Mouse (Mus musculus) cerebellum, adult 11-12 months (tissue): ENCODE data around the gene Proser2.
"Not testable (repeated sequence)": the region's sequence is repeated elsewhere in the genome, so short reads cannot be mapped to it uniquely, and the experiment has no call there.

ENCODE experiments used
- DNase-seq: peaks from one replicate; pipeline ENCODE4 v3.0.0; 2022

Proser2 gene

DNA sequence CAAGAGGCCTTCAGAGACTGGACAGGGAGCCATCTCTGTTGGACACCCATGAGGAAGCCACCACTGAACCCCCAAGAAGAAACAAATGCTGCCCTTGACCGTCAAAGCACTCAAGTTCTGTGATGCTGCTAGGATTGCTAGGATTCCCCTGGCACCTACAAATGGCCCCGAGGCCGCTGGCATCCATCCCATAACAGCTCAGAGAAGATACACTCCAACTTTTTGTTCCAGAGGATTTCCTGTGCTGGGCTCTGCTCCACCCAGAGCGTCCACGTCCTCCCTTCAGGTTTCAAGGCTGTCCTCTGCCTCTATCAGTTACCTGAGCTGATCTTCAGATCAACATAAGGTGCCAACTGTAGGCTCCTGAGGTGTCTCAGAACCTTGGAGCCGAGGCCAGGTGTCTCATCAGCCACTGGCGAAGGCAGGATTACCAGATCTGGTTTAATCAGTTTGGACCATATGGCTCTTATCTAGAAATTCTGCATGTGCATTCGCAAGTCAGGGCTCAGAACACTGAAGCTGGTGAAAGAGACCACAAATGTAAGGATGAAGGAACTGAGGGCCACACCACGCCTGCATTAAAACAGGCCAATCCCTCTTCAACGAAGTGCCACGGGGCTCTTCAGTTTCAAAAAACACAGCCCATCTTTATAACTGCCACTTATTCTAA lies 1.7 kb downstream of the Proser2 start:
- no peak for DNase-seq

DNA sequence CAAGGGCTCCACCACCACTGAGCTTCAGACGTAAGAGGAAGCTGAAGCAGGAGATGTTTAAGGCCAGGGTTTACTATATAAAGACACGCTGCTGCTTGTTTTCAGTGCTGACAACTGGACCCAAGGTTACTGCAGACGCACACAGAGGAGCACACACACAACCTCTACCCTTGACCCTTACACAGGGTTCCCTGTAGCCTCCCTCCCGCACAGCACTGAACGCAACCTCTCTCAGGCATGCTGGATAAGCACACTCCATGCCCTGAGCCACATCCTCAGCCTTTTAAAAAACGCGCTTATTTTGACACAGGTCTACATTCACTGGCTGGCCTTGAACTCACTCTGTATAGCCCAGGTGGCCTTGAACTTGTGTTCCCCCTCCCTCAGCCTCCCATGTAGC lies 7.0 kb downstream of the Proser2 start:
- no peak for DNase-seq

DNA sequence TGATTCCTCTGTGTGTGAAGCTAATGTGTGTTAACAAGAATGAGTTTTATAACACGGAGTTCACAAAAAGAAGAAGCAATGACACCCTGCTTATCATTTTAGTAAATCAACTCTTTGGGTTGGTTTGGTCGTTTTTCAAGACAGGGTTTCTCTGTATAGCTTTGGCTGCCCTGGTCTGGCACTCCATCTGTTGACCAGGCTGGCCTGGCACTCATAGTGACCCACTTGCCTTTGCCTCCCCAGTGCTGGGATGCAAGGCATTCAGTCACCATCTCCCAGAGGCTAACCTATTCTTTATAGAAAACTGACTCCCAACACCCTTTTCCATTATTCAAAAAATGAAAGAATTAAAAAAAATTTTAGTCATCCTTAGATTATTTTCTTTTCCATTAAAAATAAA lies 8.9 kb downstream of the Proser2 start:
- peak; percentile 81 for DNase-seq

DNA sequence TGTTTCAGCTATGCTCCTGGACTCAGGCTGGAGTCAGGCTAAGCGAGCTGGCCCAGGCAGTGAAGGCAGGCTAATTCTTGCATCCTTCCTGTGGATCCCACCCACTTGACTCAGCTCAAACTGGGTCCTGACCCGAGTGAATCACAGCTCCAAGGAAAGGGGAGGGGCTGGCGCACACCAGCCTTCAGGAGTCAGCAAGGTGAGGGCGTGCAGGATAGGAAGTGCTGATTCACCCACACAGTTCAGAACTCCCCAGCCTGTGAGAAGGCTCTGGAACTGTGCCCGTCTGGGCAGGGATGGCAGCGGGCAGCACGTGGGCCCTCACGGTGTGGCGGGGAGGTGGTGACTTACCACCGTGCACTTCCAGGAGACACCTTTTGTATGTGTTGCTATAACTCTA lies 11.8 kb downstream of the Proser2 start:
- DNase-seq = peak; percentile 51

DNA sequence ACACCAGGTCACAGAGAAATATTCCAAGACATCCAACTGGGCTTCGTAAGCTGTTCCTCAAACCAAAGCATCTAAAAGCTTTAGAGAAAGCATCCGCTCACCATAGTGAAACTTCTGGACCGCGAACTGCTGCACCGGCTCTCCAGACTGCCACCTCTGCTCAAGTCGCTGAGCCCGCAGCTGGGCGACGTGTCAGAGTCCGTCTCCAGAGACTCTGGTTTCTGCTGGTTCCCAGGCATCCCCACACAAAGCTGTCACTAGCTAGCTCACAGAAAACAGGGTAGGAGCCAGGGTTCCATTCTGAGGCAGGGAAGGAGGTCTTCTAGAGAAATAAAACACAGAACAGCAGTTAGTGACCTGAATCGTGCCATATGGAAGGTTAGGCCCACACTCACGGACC lies 16.2 kb downstream of the Proser2 start:
- no peak for DNase-seq

DNA sequence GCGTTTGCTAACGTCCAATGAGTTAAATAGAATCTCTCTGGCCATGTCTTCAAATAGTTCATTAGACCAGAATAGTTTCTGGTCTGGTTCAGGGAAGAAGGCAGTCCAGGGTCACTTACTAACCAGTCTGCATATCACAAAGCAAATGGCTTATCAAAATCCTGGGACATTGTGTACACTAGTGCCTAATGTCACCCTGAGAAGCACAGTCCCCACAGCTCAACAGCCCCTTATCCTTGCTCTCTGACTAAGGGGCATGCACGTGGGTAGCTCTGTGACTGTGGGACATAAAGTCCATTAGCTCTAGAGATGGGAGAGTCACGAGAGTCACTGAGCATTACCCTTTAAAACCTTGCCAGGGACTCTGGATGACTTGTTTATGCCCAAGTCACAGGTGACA lies 17.4 kb downstream of the Proser2 start:
- no peak for DNase-seq

DNA sequence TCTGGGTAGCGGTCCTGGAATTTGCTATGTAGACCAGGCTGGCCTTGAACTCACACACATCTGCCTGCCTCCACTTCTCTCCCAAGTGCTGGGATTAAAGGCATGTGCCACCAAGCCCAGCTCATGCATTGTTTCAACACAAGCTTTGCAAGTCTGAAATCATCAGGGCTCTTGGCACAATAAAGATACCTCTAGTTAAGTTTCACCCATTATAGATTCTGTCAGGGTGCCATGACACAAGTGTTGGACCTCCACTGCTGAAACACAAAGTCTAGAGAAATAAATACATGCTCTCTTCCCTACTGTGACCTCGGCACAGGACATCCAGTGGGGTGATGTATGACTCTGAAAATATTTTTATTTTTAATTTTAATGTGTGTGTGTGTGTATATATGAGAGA lies 24.6 kb downstream of the Proser2 start:
- no peak for DNase-seq

DNA sequence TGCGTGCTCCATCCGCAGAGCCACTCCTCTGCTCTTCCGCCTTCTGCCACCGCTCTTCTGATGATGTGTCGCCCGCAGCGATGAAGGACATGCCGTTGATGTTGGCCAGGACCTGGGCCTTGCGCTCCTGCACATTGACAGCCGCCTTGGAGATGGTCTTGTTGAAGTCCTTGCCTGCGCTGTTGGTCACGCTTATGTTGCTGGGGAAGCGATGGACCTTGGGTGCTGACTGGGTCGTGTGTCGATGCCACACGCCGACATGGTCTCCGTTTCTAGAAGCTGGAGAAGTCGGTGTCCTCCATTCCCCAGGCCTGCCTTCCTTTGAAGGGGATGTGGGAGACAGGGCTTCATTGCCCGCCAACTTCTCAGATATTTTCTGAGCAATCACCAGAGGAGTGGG lies 29.3 kb downstream of the Proser2 start:
- DNase-seq = no peak

DNA sequence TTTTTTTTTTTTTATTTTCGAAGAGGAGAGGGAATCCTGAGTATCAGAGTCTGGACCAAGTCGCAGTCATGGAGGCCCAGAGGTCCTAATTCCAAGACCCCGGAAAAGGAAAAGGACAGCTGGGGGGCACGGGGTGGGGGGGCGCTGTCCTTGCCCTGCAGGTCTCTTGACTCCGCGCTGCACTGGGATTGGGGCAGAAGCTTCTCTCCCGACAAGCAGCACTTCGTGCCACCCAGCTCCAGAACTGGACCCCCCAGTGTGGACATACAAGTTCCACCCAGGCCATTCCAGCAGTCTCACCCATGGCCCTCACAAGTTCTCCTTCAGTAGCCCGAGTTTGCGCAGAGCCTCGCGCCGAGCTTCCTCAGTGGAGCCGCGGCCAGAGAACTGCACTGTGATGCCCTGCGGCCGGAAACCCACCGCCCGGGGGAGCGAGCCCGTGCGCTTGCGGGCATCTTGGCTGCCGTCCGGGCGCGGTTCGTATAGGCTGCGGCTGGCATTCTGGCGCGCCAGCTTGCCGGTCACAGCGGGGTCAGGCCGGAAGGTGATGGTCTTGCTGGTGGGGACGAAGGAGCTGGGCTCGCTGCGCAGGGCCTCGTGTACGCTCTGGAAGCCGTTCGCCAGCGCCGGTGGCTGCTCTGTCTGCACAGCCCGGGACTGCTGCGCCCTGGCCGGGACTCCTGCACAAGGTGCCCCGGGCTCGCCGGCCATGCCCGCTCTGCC lies 29.8 kb downstream of the Proser2 start:
- DNase-seq = no peak

DNA sequence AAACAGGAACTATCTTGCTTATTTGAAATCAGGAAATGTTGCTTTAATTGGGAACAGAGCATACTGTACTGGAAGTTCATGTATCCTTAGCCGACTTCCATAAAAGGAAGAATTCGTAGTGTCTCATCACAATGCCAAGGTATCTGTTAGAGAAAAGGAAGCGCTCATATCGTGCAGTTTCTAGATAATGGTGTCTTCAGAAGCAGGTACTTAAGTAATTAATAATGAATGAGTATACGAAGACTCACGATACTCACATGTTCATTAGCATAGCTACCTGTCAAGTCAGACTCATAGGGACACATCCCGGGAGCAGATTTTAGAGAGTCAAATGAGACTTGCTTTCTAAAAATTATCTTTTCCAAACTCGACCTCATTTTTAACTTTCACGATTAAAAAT lies 30.6 kb downstream of the Proser2 start:
- no peak for DNase-seq

DNA sequence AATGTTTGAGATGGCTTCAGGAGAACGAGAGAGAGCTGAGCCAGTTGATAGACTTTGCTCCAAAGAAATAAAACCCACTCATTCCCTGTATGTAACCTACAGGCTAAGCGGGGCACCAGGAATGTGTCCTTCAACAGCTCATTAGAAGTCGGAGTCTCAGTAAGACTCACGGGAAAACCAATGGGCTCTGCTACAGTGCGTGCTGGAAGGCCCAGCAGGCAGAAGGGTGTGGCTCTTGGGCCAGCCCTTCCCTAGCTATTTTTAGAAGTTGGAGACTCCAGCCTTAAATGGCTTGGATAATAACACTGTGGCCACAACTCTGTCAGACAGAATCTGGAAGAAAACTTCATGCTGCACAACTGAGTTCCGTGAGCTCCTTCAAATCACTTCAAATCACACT lies 31.1 kb downstream of the Proser2 start:
- DNase-seq = no peak

DNA sequence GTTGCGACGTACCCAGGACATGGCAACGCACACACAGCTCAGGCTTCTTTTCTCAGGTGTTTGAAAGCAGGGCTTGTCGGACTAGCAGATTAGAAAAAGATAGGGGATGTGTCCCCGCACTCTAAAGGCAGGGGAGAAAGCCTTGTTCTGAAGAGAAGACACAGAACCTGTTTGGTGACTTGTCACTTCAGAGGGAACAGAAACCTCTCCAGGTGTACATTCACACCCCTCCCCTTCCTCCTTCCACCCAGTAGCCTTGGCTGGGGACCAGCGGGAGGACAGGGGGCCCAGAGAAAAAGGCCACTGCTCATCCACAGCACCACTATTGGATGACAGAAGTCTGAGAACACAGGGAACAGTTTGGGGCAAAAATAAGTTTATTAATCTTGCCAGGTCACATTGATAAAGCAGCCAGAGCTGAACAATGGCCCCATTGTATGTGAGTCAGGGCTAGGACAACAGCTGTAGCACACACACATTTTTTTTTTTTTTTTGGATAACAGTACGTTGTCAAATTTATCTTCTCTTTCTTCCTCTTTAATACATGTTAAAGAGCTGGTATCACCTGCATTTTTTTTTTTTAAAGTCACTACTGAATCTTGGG lies 32.8 kb downstream of the Proser2 start:
- DNase-seq = no peak

DNA sequence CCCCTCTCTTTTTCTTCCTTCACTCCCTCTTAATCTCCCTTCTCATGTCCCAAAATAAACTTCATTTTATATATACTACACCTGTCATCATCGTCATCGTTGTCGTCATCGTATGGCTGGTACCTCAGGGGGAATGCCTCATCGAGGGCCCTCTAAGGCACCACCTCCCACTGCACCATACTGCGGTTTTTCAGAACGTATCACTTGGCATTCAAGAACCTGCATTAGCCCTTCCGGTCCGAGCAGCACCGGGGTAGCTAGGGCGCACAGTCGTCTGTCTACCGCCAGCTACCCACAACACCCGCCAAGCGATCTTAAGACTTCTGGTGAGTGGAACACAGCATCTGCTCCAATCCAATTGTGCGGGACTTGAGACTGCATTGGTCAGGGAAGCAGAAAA lies 40.1 kb downstream of the Proser2 start:
- DNase-seq = not testable (repeated sequence)

DNA sequence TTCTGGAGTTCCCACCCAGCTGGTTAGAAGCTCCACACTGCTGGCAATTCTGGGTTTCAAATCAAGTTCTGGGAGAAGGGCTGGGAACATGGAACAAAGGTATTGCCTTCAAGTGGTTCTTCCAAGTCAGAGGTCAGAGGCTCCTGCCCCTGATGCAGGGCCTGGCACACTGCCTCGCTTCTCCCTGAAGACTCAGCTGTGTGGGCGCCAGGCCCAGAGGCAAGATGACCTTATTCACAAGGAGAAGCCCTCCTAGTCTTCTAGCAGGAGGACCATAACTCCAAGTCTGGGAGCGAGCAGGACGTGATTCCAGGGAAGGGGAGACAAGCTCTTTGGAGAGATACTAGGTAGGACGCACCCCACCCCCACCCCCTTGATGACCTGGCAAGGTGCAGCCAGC lies 42.9 kb downstream of the Proser2 start:
- no peak for DNase-seq

DNA sequence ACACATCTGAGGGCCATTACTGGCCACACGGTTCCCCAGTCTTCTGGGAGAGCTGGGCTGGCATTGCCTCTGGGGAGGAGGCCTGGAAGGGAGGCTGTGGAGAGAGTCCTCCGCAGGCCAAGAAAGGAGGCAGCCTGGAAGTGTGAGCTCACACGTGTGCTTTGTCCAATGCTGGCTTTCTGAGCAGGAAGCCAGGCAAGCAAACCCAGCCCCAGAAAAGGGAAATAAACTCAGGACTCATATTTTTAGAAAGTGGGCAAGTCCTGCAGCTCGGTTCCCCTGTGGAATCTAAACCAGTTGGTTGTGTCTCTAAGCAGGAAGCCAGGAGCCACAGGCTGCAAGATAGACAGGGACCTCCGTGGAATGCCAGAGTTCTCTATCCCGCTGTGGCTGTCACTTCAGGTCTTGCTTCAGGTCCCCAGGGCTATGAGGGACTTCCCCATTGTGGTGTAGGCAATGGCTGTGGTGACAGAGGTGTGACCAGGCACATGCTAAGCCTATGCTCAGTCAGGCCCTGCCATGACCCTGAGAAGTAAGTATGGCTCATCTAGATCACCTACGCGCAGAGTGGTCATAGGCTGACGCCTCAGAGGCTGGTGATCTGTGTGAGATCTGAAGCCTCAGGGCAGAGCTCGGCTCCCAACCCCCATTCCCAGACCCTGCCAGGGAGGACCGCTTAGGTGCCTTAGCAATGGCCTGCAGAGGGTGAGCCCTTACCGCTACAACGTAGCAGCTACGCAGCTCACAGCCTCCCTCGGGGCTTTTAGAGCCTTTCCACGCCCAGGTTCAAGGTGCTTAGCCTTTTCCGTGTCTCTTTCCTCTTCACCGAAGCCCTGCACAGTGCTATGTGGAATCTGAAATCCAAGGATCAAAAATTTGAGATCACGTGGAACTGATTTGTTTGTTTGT lies 44.1 kb downstream of the Proser2 start:
- no peak for DNase-seq

DNA sequence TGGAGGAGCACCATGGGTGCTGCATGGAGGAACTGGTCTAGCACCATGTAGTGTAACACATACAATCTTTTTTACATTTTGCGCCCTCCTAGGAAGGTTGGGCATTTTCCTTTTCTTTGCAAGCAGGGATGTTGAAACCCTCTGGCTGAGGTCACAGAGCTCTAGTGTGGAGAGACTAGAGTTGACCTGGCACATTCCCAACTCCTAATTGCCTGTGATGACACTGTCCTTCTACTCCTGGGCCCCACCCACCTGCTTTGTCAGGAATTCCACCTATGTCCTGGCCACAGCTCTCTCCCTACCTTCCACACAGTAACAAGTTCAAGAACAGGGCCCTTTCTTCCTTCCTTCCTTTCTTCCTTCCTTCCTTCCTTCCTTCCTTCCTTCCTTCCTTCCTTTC lies 46.3 kb downstream of the Proser2 start:
- no peak for DNase-seq

DNA sequence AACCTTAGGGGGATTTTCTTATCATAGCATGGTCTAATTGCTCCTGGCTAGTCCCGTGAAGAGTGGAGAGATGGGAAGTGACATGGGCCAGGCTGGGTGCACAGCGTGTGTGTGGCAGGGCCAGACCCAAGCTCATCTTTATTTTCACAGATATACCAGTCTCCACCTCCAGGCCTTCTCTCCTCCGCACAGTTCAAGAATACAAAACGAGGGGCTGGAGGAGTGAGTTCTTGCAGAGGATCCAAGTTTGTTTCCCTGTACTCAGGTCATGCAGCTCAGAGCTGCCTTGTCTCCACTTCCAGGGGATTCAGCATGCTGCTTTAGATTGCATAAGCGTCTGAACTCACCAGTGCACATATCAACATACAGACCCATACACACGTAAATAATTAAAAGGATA lies 47.4 kb downstream of the Proser2 start:
- no peak for DNase-seq

DNA sequence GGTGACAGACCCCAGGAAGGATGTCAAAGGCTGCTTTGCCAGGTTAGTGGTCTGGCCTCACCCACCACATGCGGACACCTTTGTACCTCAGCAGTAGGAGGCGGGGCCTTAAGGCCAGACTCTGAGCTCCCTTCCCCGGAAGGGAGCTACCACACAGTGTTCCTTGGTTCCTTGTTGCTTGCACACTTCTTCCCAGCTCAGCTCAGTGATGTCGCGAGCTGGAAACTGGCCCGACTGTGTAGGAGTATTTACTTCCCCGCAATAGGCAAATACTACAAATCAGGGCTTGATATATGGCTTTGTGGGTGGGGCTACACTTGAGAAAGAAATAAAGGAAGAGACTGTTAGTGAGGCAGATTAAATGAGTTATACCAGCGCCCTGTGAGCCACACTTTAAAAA lies 48.9 kb downstream of the Proser2 start:
- no peak for DNase-seq

DNA sequence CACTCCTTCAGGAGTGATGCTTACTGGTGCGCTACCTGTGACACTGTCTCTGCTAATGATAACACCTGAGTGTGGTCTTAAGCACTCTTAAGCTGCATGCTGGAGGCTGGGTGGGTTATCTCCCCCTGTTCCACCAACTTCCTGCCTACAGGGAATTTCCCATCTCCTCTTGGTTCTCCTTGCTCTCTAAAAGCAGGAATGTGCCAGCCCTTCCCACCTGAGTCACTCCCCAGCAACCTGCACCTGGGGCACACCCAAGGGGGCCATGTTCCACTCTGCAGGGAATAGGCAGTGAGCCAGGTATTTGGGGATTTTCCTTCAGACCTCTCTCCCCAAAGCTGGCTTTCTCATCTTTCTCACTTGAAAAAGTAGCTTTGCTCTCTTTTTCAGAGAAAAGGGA lies 50.0 kb downstream of the Proser2 start:
- no peak for DNase-seq

DNA sequence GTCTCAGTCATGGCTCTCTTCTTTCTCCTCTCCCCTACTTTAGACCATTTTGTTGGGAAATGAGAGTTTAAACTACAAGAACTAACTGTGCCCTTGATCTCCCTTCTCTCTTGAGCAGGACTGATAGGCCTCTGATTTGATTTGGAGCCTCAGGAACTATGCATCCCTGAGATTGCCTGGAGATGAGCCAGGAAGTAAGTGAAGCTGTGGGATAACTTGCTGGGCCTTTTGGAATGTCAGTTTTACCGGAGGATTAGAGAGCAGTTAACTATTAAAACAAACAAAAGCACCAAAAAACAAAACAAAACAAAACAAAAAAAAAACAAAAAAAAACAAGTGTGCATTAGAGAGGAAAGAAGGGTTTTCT lies 54.5 kb downstream of the Proser2 start:
- DNase-seq = no peak

DNA sequence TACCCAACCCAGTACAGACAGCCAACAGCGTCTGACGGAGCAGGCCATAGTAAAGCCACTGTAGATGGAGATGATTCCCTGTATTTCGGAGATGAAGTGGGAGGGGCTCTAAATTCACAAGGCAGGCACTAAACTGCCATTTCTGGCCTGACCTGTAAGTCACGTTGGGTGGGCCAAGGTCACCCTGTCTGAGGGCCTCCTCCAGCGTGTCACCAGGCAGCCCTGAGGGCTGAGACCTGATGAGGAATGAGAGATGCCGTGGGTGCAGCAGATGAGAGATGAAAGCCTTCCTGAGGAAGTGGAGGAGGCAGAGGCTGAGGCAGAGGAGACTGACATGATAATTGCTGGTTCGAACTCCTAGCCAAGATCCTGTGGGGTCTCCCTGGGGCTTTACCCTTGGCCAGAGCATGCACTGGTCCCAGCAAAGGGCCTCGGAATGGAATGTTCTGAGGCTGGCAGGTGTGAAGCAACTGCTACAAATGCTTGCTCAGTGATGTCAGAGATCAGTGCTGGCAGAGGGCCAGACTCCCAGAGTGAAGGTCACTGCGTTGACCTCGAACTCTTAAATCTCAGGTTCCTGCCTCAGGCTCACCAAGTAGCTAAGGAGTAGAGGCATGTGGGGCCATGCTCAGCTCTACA lies 55.0 kb downstream of the Proser2 start:
- DNase-seq = no peak

DNA sequence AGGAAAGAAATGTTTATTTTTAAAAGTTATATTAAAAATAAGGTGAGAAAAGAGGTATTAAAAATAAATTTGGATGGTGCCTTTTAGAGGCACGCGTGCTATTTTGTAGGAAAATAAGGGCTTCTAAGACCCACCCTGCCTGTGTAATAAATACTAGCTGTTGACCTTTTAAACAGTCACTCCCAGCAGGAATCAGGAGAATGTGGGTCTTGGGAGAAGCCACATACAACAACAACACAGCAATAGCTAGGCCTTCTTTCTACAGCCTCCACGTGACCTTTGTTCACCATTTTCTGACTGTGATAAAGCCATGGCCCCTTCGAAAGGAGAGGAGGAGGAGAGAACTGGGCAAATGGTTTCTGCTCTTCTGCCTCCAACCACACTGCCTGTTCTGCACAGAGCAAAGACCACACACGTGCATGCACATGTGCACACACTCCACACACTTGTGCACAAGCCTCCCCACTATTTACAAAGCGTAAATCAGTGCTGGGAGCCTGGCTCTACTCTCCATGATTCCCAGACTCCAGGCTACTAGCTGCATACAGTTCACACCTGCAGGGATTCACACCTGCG lies 57.2 kb downstream of the Proser2 start:
- DNase-seq = no peak
